Mouse (Mus musculus) G1E (cell line): ENCODE results near the gene Srd5a1. TPM values are rescaled to one million over a fixed set of nuclear protein-coding genes. Genes with fewer than 3 reads are reported as not detected.

Source experiments
- ATAC-seq: 2 replicates; pipeline ENCODE4 v1.8.0; 2016; ENCODE audit warnings: mild to moderate bottlenecking; ENCODE audit not compliant: insufficient number of reproducible peaks, poor library complexity, low FRiP score, severe bottlenecking; ENCODE audit errors: extremely low read depth
- DNase-seq: peaks from one replicate; pipeline ENCODE4 v3.0.0; 2012; ENCODE audit warnings: low spot score
- H3K27me3 ChIP-seq: 2 replicates; pipeline ENCODE4 v1.6.1; 2012; ENCODE audit warnings: mild to moderate bottlenecking, low read length, inconsistent platforms; ENCODE audit not compliant: insufficient read depth
- H3K36me3 ChIP-seq: replicated peaks from 2 replicates; pipeline ENCODE3; 2012; ENCODE audit warnings: mild to moderate bottlenecking, inconsistent platforms
- H3K4me1 ChIP-seq: 2 replicates; pipeline ENCODE4 v1.6.1; 2012; ENCODE audit warnings: low read depth, low read length, inconsistent platforms, mixed read lengths; ENCODE audit not compliant: insufficient read depth
- H3K4me3 ChIP-seq: 2 replicates; pipeline ENCODE4 v1.5.1; 2012; ENCODE audit warnings: low read depth, mild to moderate bottlenecking, inconsistent platforms, low read length, moderate library complexity, mixed read lengths
- H3K9me3 ChIP-seq: replicated peaks from 2 replicates; pipeline ENCODE4 v1.6.1; 2012; ENCODE audit warnings: inconsistent platforms
- CTCF ChIP-seq: IDR thresholded peaks from 2 replicates; pipeline ENCODE4 v1.5.1; 2012; ENCODE audit warnings: low read depth, low read length, inconsistent platforms, mixed read lengths
- GATA1 ChIP-seq: IDR thresholded peaks from 2 replicates; pipeline ENCODE4 v1.6.1; 2012; ENCODE audit warnings: borderline replicate concordance, low read length, inconsistent platforms, mixed read lengths
- GATA2 ChIP-seq: IDR thresholded peaks from 2 replicates; pipeline ENCODE4 v1.6.1; 2012; ENCODE audit warnings: low read depth, low read length, inconsistent platforms, borderline replicate concordance
- POLR2AphosphoS5 ChIP-seq: IDR thresholded peaks from 2 replicates; pipeline ENCODE4 v1.6.1; 2012; ENCODE audit warnings: low read depth, low read length, inconsistent platforms; ENCODE audit not compliant: insufficient replicate concordance
- TAL1 ChIP-seq: conservative IDR thresholded peaks from 2 replicates; pipeline ENCODE4 v1.6.1; 2012; ENCODE audit warnings: low read depth, low read length, inconsistent platforms, mixed read lengths
- polyA plus RNA-seq: library from polyadenylated mRNA; stranded (reverse); fragments of >175 nt; gene quantifications from 2 replicates; pipeline ENCODE4 v1.2.3, GENCODE M21; 2012
- total RNA-seq, 2 experiments: library from RNA; stranded (forward) in 1 of 2; stranded (reverse) in 1 of 2; fragments of 200-1000 nt in 1 of 2; fragments of >200 nt in 1 of 2; fragmentation: Nextera tagmentation in 1 of 2; gene quantifications; 2 replicates each; pipeline ENCODE4 v1.2.3; 2014 to 2017

Gene Srd5a1
- total and polyA plus RNA-seq, 3 experiments: 3.8 to 7.1 (median 6.8) TPM

- TF ChIP-seq GATA2 (no peak), POLR2AphosphoS5 (no peak), GATA1 (no peak), TAL1 (no peak), CTCF (no peak)
- Histone ChIP-seq H3K4me3 (no peak overlapping the region), H3K36me3 (no peaks in the 10 kb centered on the region), H3K4me1 (peaks cover 16% of the 10 kb centered on the region; the same call in 1 of the 2 replicates), H3K27me3 (peaks cover 22% of the 10 kb centered on the region), H3K9me3 (no peaks in the 10 kb centered on the region)
- DNase-seq (no peak), ATAC-seq (no peak)
These were observed 68.5 kb downstream of the Srd5a1 start for GRCm38 (mm10) chr13:69542571-69543352.

- Histone ChIP-seq H3K36me3 (peaks cover 7% of the 10 kb centered on the region), H3K9me3 (no peaks in the 10 kb centered on the region), H3K4me1 (peaks cover 16% of the 10 kb centered on the region; the same call in 1 of the 2 replicates), H3K4me3 (no peak overlapping the region), H3K27me3 (peaks cover 18% of the 10 kb centered on the region)
- TF ChIP-seq POLR2AphosphoS5 (no peak), CTCF (no peak), TAL1 (no peak), GATA2 (no peak), GATA1 (no peak)
- no peak for ATAC-seq
- no peak for DNase-seq
These were observed 69.5 kb downstream of the Srd5a1 start for GRCm38 (mm10) chr13:69541776-69542175.

DNA sequence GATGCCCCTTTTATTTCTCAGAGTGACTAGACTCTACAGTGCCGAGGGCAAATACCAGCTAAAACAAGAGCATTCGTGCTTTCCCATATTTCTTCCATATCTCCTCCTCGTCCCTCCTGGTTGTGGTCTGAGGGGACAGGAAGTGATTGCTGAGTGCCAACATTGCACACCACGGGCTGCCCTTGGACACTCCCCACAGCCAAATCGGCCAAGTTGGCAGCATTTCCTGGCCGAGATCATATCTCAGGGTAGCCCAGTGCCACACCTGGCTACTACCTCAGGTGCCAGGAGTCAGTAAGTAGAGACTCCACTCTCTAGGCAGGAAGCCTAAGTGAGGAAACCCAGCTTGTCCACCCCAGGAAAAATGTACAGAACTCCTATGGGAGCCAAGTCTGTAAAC is 70.0 kb downstream of the Srd5a1 start:
- ATAC-seq (no peak), DNase-seq (no peak)
- H3K36me3 ChIP-seq: peaks cover 7% of the 10 kb centered on the region
- peaks cover 16% of the 10 kb centered on the region; the same call in 1 of the 2 replicates for H3K4me1 ChIP-seq
- TF ChIP-seq POLR2AphosphoS5 (no peak), GATA2 (no peak), TAL1 (no peak), GATA1 (no peak), CTCF (no peak)
- no peak overlapping the region for H3K4me3 ChIP-seq
- no peaks in the 10 kb centered on the region for H3K9me3 ChIP-seq
- peaks cover 18% of the 10 kb centered on the region for H3K27me3 ChIP-seq

DNA sequence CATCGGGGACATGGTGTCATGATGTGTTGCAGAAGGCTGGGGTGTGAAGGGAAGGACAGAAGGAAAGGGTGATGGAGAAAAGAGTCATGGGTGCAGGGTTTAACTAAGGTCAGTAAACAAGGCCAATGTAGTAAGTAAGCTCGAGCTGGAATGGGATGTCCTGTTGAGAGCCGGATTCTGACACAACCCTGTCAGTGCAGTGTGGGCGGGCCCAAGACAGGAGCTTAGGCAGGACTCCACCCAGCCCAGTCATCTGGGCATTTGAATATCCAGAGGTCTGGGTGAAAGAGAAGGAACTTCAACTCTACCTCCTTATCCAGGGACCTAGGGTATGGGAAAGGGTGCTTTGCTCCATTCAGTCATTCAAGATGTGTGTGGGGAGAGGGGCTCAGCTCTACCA is 72.9 kb downstream of the Srd5a1 start:
- H3K4me1 ChIP-seq: peaks cover 32% of the 10 kb centered on the region
- peaks cover 11% of the 10 kb centered on the region for H3K27me3 ChIP-seq
- H3K4me3 ChIP-seq: no peak overlapping the region
- ATAC-seq (no peak; the same call in 1 of the 2 replicates), DNase-seq (no peak)
- no peaks in the 10 kb centered on the region for H3K9me3 ChIP-seq
- H3K36me3 ChIP-seq: peaks cover 7% of the 10 kb centered on the region
- no peak for TF ChIP-seq GATA1
- no peak for TF ChIP-seq TAL1
- TF ChIP-seq GATA2: no peak
- TF ChIP-seq CTCF: no peak
- TF ChIP-seq POLR2AphosphoS5: no peak

GRCm38 (mm10) chr13:69537366-69537765 is 73.9 kb downstream of the Srd5a1 start:
- DNase-seq (no peak), ATAC-seq (no peak)
- Histone ChIP-seq H3K9me3 (no peaks in the 10 kb centered on the region), H3K36me3 (peaks cover 7% of the 10 kb centered on the region), H3K4me3 (no peak overlapping the region), H3K27me3 (peaks cover 7% of the 10 kb centered on the region), H3K4me1 (peaks cover 36% of the 10 kb centered on the region)
- TF ChIP-seq CTCF (no peak), TAL1 (no peak), GATA1 (no peak), POLR2AphosphoS5 (no peak), GATA2 (no peak)

DNA sequence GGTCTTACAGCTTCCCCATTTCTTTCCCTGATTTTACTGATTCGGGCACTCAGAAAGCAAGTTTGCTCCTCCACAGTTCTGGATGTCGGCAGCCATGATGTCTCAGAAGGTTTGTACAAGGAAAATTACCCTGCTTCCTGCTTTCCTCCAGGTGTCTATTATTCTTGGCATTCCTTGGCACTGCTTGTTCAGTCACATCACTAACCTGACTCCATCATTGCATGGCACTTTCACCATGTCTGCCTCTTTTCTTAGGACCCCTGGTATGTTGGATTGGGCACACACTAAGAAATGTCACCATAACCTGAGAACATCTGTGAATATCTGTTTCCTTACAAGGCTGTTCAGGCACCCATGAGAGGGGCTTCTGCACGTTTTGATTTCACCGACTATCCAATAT is 75.2 kb downstream of the Srd5a1 start:
- Histone ChIP-seq H3K4me1 (peaks cover 45% of the 10 kb centered on the region), H3K27me3 (peaks cover 4% of the 10 kb centered on the region), H3K9me3 (no peaks in the 10 kb centered on the region), H3K36me3 (peaks cover 19% of the 10 kb centered on the region), H3K4me3 (no peak overlapping the region)
- no peak for TF ChIP-seq POLR2AphosphoS5
- TF ChIP-seq GATA2: no peak
- TF ChIP-seq CTCF: no peak
- no peak for TF ChIP-seq GATA1
- TF ChIP-seq TAL1: no peak
- ATAC-seq (no peak), DNase-seq (no peak)
